Mouse (Mus musculus): Measurements from ENCODE around the gene Pla1a. TPM values are rescaled to one million over a fixed set of nuclear protein-coding genes. Genes with fewer than 3 reads are reported as not detected.

Pla1a gene
- polyA plus RNA-seq, 1 experiment: 4.7 TPM

- TF ChIP-seq POLR2A (IDR thresholded peaks at IDR 0.05; ENCODE audit: control insufficient read depth, low read depth, low read length) (no peak), CTCF (IDR thresholded peaks at IDR 0.05; ENCODE audit: control insufficient read depth, insufficient read depth, insufficient replicate concordance, low read depth, low read length) (no peak)
- Histone ChIP-seq H3K27me3 (ENCODE audit: control insufficient read depth, insufficient read depth, low read length) (no peaks in the 10 kb centered on the region), H3K4me3 (ENCODE audit: control insufficient read depth, low read depth, low read length) (no peak overlapping the region), H3K36me3 (ENCODE audit: control insufficient read depth, insufficient read depth, low read length) (no peaks in the 10 kb centered on the region), H3K4me1 (ENCODE audit: control insufficient read depth, insufficient read depth, low read length) (peaks cover 10% of the 10 kb centered on the region), H3K27ac (ENCODE audit: control insufficient read depth, insufficient read depth, low read depth, low read length) (no peak overlapping the region)
These were observed 66.7 kb downstream of the Pla1a start for GRCm38 (mm10) chr16:38366231-38366630.

DNA sequence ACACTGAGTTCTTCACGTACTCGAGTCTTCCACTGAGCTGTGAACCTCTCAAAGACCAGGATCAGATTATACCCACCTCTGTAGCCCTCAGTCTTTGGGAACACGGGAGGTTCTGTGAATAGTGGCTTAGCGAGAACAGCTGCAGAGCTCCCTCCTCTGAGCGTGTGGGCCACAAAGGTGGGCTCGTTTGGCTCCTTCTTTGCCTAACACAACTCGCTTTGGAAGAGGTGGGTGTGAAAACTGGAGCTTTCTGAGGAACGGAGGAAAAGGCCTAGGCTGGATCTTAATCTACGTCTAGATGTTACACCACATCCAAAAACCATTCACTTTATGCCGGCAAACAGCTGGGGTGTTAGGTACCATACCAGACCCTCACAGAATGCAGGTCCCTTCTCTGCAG lies 67.6 kb downstream of the Pla1a start:
- no peaks in the 10 kb centered on the region for H3K27me3 ChIP-seq (ENCODE audit: control insufficient read depth, insufficient read depth, low read length)
- H3K4me1 ChIP-seq (ENCODE audit: control insufficient read depth, insufficient read depth, low read length): peaks cover 10% of the 10 kb centered on the region
- no peak overlapping the region for H3K27ac ChIP-seq (ENCODE audit: control insufficient read depth, insufficient read depth, low read depth, low read length)
- TF ChIP-seq POLR2A (IDR thresholded peaks at IDR 0.05; ENCODE audit: control insufficient read depth, low read depth, low read length) (no peak), CTCF (IDR thresholded peaks at IDR 0.05; ENCODE audit: control insufficient read depth, insufficient read depth, insufficient replicate concordance, low read depth, low read length) (no peak)
- no peaks in the 10 kb centered on the region for H3K36me3 ChIP-seq (ENCODE audit: control insufficient read depth, insufficient read depth, low read length)
- H3K4me3 ChIP-seq (ENCODE audit: control insufficient read depth, low read depth, low read length): no peak overlapping the region

GRCm38 (mm10) chr16:38363657-38364056 lies 69.3 kb downstream of the Pla1a start:
- no peaks in the 10 kb centered on the region for H3K36me3 ChIP-seq (ENCODE audit: control insufficient read depth, insufficient read depth, low read length)
- no peaks in the 10 kb centered on the region for H3K27me3 ChIP-seq (ENCODE audit: control insufficient read depth, insufficient read depth, low read length)
- peaks cover 10% of the 10 kb centered on the region for H3K4me1 ChIP-seq (ENCODE audit: control insufficient read depth, insufficient read depth, low read length)
- H3K27ac ChIP-seq (ENCODE audit: control insufficient read depth, insufficient read depth, low read depth, low read length): no peak overlapping the region
- no peak overlapping the region for H3K4me3 ChIP-seq (ENCODE audit: control insufficient read depth, low read depth, low read length)
- TF ChIP-seq CTCF (IDR thresholded peaks at IDR 0.05; ENCODE audit: control insufficient read depth, insufficient read depth, insufficient replicate concordance, low read depth, low read length) (no peak), POLR2A (IDR thresholded peaks at IDR 0.05; ENCODE audit: control insufficient read depth, low read depth, low read length) (no peak)

GRCm38 (mm10) chr16:38363256-38363595 lies 69.7 kb downstream of the Pla1a start:
- no peak overlapping the region for H3K27ac ChIP-seq (ENCODE audit: control insufficient read depth, insufficient read depth, low read depth, low read length)
- TF ChIP-seq POLR2A (IDR thresholded peaks at IDR 0.05; ENCODE audit: control insufficient read depth, low read depth, low read length): no peak
- no peak for TF ChIP-seq CTCF (IDR thresholded peaks at IDR 0.05; ENCODE audit: control insufficient read depth, insufficient read depth, insufficient replicate concordance, low read depth, low read length)
- H3K4me1 ChIP-seq (ENCODE audit: control insufficient read depth, insufficient read depth, low read length): peaks cover 10% of the 10 kb centered on the region
- H3K36me3 ChIP-seq (ENCODE audit: control insufficient read depth, insufficient read depth, low read length): no peaks in the 10 kb centered on the region
- H3K27me3 ChIP-seq (ENCODE audit: control insufficient read depth, insufficient read depth, low read length): no peaks in the 10 kb centered on the region
- H3K4me3 ChIP-seq (ENCODE audit: control insufficient read depth, low read depth, low read length): no peak overlapping the region

- peaks cover 10% of the 10 kb centered on the region for H3K4me1 ChIP-seq (ENCODE audit: control insufficient read depth, insufficient read depth, low read length)
- TF ChIP-seq CTCF (IDR thresholded peaks at IDR 0.05; ENCODE audit: control insufficient read depth, insufficient read depth, insufficient replicate concordance, low read depth, low read length): no peak
- TF ChIP-seq POLR2A (IDR thresholded peaks at IDR 0.05; ENCODE audit: control insufficient read depth, low read depth, low read length): no peak
- H3K36me3 ChIP-seq (ENCODE audit: control insufficient read depth, insufficient read depth, low read length): no peaks in the 10 kb centered on the region
- no peak overlapping the region for H3K27ac ChIP-seq (ENCODE audit: control insufficient read depth, insufficient read depth, low read depth, low read length)
- H3K4me3 ChIP-seq (ENCODE audit: control insufficient read depth, low read depth, low read length): peak overlapping the region; percentile 32
- no peaks in the 10 kb centered on the region for H3K27me3 ChIP-seq (ENCODE audit: control insufficient read depth, insufficient read depth, low read length)
These were observed 70.3 kb downstream of the Pla1a start for GRCm38 (mm10) chr16:38362493-38363255.

- Histone ChIP-seq H3K27ac (ENCODE audit: control insufficient read depth, insufficient read depth, low read depth, low read length) (no peak within 1 kb of the TSS), H3K4me3 (ENCODE audit: control insufficient read depth, low read depth, low read length) (peak within 1 kb of the TSS; percentile 32), H3K27me3 (ENCODE audit: control insufficient read depth, insufficient read depth, low read length) (no peaks in the 10 kb centered on the region), H3K4me1 (ENCODE audit: control insufficient read depth, insufficient read depth, low read length) (peaks cover 10% of the 10 kb centered on the region), H3K36me3 (ENCODE audit: control insufficient read depth, insufficient read depth, low read length) (no peaks in the 10 kb centered on the region)
- TF ChIP-seq POLR2A (IDR thresholded peaks at IDR 0.05; ENCODE audit: control insufficient read depth, low read depth, low read length) (no peak), CTCF (IDR thresholded peaks at IDR 0.05; ENCODE audit: control insufficient read depth, insufficient read depth, insufficient replicate concordance, low read depth, low read length) (no peak)
These were observed 71.0 kb downstream of the Pla1a start, which contains the start of gene Popdc2 for GRCm38 (mm10) chr16:38361933-38362332. Gene Popdc2, plus strand, starts transcription at chr16:38362209.

DNA sequence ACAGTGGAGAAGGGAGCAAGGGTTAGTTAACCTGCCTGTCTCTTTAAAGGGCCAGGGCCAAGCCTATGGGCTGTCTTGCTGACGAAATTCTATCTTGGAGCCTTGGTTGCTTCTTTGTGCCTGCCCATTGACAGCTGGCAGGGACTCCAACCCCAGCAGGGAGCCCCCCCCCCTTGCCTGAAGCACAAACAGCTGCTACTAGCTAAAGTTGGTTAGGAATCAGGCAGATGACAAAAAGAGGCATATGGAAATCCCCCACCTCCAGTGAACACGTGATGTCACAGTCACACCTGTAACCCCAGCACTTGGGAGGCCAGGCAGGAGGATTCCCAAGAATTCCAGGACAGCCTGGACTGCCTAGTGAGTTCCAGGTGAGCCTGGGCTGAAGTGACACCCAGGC lies 72.6 kb downstream of the Pla1a start:
- H3K36me3 ChIP-seq (ENCODE audit: control insufficient read depth, insufficient read depth, low read length): no peaks in the 10 kb centered on the region
- TF ChIP-seq CTCF (IDR thresholded peaks at IDR 0.05; ENCODE audit: control insufficient read depth, insufficient read depth, insufficient replicate concordance, low read depth, low read length) (no peak), POLR2A (IDR thresholded peaks at IDR 0.05; ENCODE audit: control insufficient read depth, low read depth, low read length) (no peak)

More for the DNA sequence above, 72.6 kb downstream of the Pla1a start:
- H3K27me3 ChIP-seq (ENCODE audit: control insufficient read depth, insufficient read depth, low read length): no peaks in the 10 kb centered on the region
- no peak overlapping the region for H3K27ac ChIP-seq (ENCODE audit: control insufficient read depth, insufficient read depth, low read depth, low read length)
- H3K4me3 ChIP-seq (ENCODE audit: control insufficient read depth, low read depth, low read length): no peak overlapping the region
- peaks cover 10% of the 10 kb centered on the region for H3K4me1 ChIP-seq (ENCODE audit: control insufficient read depth, insufficient read depth, low read length)
